Mouse (Mus musculus): ENCODE data around the gene Cd5. TPM values are rescaled to one million over a fixed set of nuclear protein-coding genes. Genes with fewer than 3 reads are reported as not detected.

Gene Cd5
- polyA plus RNA-seq, 1 experiment from 2014 or later = 0.24 TPM

- Histone ChIP-seq H3K9me3 (no peaks in the 10 kb centered on the region), H3K9ac (replicated peaks) (no peak overlapping the region), H3K4me2 (replicated peaks) (no peak overlapping the region), H3K4me3 (replicated peaks) (no peak overlapping the region), H3K27me3 (no peaks in the 10 kb centered on the region), H3K36me3 (no peaks in the 10 kb centered on the region; the same call in 1 of the 2 replicates), H3K27ac (no peak overlapping the region), H3K4me1 (replicated peaks) (peaks cover 58% of the 10 kb centered on the region)
- ATAC-seq = no peak
- 93% methylated on average over 4 of the region's 4 CpGs for WGBS
Observed at GRCm38 (mm10) chr19:10692361-10692760, 46.4 kb downstream of the Cd5 start.

DNA sequence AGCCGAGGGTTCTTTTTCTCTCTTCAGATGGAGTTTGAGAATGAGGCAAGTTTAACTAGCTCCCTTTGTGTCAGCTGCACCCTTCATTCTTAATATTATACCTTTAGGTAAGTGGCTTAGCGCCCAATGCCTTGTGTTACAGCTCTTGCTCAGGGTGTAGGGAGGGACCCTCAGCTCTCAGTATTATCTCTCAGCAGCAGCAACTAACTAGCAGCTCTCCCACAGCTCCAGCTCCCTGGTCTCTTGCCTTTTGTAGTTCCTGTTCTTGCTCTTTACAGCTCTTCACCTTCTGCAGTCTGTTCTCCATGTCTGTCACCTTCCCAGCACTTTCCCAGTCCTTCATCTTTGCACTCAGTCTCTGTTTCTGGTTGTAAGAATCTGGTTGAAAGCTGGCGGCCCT lies 47.1 kb downstream of the Cd5 start:
- peaks cover 54% of the 10 kb centered on the region for H3K4me1 ChIP-seq (replicated peaks)
- ATAC-seq = no peak
- H3K4me3 ChIP-seq (replicated peaks) = no peak overlapping the region
- no peaks in the 10 kb centered on the region; the same call in 1 of the 2 replicates for H3K36me3 ChIP-seq
- H3K27ac ChIP-seq = peak overlapping the region; percentile 12; the same call in 1 of the 2 replicates
- H3K9ac ChIP-seq (replicated peaks) = no peak overlapping the region
- WGBS = 78% methylated on average over 3 of the region's 3 CpGs
- H3K4me2 ChIP-seq (replicated peaks) = no peak overlapping the region
- H3K27me3 ChIP-seq = no peaks in the 10 kb centered on the region
- no peaks in the 10 kb centered on the region for H3K9me3 ChIP-seq

DNA sequence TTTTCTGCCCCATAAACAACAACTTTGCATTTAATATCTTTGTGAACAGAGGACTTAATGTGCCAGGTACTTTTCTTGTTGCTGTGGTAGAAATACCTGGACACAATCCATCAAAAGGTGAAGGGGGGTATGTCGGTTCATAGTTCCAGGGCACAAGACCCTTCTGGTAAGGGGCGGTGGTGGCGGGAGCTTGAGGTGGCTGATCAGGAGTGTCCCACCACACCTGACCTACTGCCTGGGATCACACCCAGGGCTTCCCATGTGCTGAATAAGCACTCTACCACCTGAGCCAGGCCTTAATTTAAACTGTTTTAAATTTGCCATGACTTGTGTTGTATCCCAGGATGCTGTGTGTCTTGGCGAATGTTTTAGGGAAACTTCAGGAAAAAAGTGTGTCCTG lies 47.7 kb downstream of the Cd5 start:
- no peaks in the 10 kb centered on the region for H3K9me3 ChIP-seq
- no peak overlapping the region for H3K4me3 ChIP-seq (replicated peaks)
- no peak overlapping the region for H3K27ac ChIP-seq
- H3K4me2 ChIP-seq (replicated peaks) = no peak overlapping the region
- 95% methylated on average over 4 of the region's 4 CpGs for WGBS
- no peak for ATAC-seq
- no peaks in the 10 kb centered on the region; the same call in 1 of the 2 replicates for H3K36me3 ChIP-seq
- no peak overlapping the region for H3K9ac ChIP-seq (replicated peaks)
- peaks cover 51% of the 10 kb centered on the region for H3K4me1 ChIP-seq (replicated peaks)
- no peaks in the 10 kb centered on the region for H3K27me3 ChIP-seq

- 88% methylated on average over 3 of the region's 3 CpGs for WGBS
- Histone ChIP-seq H3K36me3 (no peaks in the 10 kb centered on the region; the same call in 1 of the 2 replicates), H3K9me3 (no peaks in the 10 kb centered on the region), H3K9ac (replicated peaks) (peak overlapping the region; percentile 87; the same call in 1 of the 2 replicates), H3K4me2 (replicated peaks) (peak overlapping the region; percentile 80), H3K27ac (0 out of 2 replicates have a peak overlapping the region, but pooled peaks have one; percentile 96), H3K4me3 (replicated peaks) (peak overlapping the region; percentile 73), H3K4me1 (replicated peaks) (peaks cover 43% of the 10 kb centered on the region), H3K27me3 (no peaks in the 10 kb centered on the region)
- ATAC-seq = no peak
Observed at GRCm38 (mm10) chr19:10690336-10690735, 48.5 kb downstream of the Cd5 start.

- H3K9me3 ChIP-seq = no peaks in the 10 kb centered on the region
Observed at GRCm38 (mm10) chr19:10689470-10690166, 49.2 kb downstream of the Cd5 start.

DNA sequence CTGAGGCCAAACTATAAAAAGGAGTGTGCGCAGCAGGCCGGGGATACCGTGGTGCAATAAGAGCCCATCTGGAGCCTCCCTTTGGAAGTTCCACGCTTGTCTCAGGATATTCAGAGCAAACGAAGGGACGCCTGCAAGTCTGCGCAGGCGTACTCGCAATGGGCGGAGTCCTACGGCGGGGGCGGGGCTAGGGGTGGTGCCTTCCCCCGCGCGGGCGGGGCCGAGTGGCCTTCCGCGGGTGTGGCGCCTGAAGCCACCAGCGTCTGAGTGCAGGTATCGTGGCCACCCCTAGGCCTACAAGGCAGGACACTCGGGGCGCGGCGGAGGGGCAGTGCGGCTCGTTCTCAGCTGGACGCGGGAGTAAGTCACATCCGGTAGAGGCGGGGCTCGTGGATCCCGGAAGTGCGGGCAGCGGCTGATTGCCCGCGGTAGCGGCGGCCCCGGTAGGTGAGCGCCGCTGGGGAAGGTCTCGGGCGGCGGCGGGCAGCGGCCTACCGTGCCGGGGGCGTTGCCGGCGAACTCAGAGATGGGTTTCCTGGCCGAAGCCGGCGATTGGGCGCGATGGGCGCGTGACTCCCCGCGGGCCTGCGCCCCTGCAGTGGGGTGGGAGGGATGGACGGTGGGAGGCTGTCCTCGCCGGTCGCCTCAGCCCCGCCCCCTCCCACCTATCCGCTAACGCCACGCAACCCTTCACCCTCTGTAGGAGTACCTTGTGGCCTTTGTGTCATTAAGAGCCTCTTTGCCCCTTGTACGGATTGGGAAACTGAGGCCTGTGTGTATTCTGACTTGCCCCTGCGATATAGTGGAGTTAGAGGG lies 50.1 kb downstream of the Cd5 start, which contains the start of gene Vps37c:
Vps37c (plus strand) TSS at position 199 of the 816 bp plus-strand sequence.
- Histone ChIP-seq H3K36me3 (no peaks in the 10 kb centered on the region; the same call in 1 of the 2 replicates), H3K4me2 (replicated peaks) (peak within 1 kb of the TSS; percentile 80), H3K9me3 (no peaks in the 10 kb centered on the region), H3K4me1 (replicated peaks) (peaks cover 36% of the 10 kb centered on the region), H3K27ac (peak within 1 kb of the TSS; percentile 96), H3K9ac (replicated peaks) (peak within 1 kb of the TSS; percentile 87), H3K4me3 (replicated peaks) (peak within 1 kb of the TSS; percentile 73), H3K27me3 (no peaks in the 10 kb centered on the region)
- under 1% methylated on average over 52 of the region's 74 CpGs for WGBS
- peak; percentile 94 for ATAC-seq

More at GRCm38 (mm10) chr19:10689470-10690166, 49.2 kb downstream of the Cd5 start:
- Histone ChIP-seq H3K9ac (replicated peaks) (peak overlapping the region; percentile 87), H3K4me3 (replicated peaks) (peak overlapping the region; percentile 73), H3K4me2 (replicated peaks) (peak overlapping the region; percentile 80), H3K36me3 (no peaks in the 10 kb centered on the region; the same call in 1 of the 2 replicates), H3K27me3 (no peaks in the 10 kb centered on the region), H3K27ac (peak overlapping the region; percentile 96), H3K4me1 (replicated peaks) (peaks cover 38% of the 10 kb centered on the region)
- ATAC-seq = no peak
- WGBS = 55% methylated on average over 5 of the region's 5 CpGs

DNA sequence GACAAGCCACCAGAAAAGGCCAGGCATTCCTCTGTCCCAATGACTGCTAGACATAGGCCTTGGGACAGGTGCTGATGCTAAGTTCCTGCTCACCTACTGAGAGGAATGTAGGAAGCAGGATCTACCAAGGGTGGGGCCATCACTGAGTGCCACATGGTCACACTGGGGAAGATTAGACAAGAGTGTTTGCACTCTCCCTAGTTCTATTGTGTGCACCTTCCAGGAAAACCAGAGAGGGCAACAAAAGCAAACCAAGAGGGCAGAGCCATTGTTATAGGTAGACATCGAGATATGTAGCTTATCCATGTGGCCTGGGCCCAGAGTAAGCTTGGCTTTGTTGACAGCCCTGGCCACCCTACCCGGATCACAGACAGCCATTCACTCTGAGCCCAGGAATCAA lies 53.1 kb downstream of the Cd5 start:
- H3K4me2 ChIP-seq (replicated peaks) = no peak overlapping the region
- no peaks in the 10 kb centered on the region for H3K9me3 ChIP-seq
- H3K4me3 ChIP-seq (replicated peaks) = no peak overlapping the region
- no peaks in the 10 kb centered on the region for H3K27me3 ChIP-seq
- no peak for ATAC-seq
- peaks cover 24% of the 10 kb centered on the region for H3K4me1 ChIP-seq (replicated peaks)
- no peaks in the 10 kb centered on the region for H3K36me3 ChIP-seq
- no peak overlapping the region for H3K9ac ChIP-seq (replicated peaks)
- no peak overlapping the region for H3K27ac ChIP-seq
- 69% methylated on average over 2 of the region's 2 CpGs for WGBS

GRCm38 (mm10) chr19:10685081-10685480 lies 53.7 kb downstream of the Cd5 start:
- Histone ChIP-seq H3K4me2 (replicated peaks) (no peak overlapping the region), H3K4me3 (replicated peaks) (no peak overlapping the region), H3K4me1 (replicated peaks) (peaks cover 18% of the 10 kb centered on the region), H3K27me3 (no peaks in the 10 kb centered on the region), H3K27ac (no peak overlapping the region), H3K9me3 (no peaks in the 10 kb centered on the region), H3K36me3 (no peaks in the 10 kb centered on the region), H3K9ac (replicated peaks) (no peak overlapping the region)
- WGBS = 94% methylated on average over 9 of the region's 9 CpGs
- no peak for ATAC-seq

DNA sequence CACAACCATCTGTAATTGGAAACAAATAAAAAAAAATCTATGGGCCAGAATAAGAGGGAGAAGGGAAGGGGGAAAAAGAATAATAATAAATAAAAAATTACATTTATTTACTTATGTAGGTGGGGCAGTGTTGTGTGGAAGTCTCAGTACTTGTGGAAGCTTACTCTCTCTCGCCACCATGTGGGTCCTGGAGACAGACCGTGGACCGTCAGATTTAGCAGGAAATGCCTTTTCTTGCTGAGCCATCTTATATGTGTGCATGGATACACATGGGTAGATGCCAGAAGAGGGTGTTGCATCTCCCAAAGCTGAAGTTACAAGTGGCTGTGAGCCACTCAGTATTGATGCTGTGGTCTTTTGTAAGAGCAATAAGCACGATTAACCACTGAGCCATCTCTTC lies 57.2 kb downstream of the Cd5 start:
- H3K9me3 ChIP-seq = no peaks in the 10 kb centered on the region
- H3K27ac ChIP-seq = no peak overlapping the region
- H3K9ac ChIP-seq (replicated peaks) = no peak overlapping the region
- no peaks in the 10 kb centered on the region for H3K27me3 ChIP-seq
- H3K36me3 ChIP-seq = no peaks in the 10 kb centered on the region
- no peaks in the 10 kb centered on the region for H3K4me1 ChIP-seq (replicated peaks)
- H3K4me2 ChIP-seq (replicated peaks) = no peak overlapping the region
- ATAC-seq = no peak
- H3K4me3 ChIP-seq (replicated peaks) = no peak overlapping the region
- 68% methylated on average over 4 of the region's 4 CpGs for WGBS

DNA sequence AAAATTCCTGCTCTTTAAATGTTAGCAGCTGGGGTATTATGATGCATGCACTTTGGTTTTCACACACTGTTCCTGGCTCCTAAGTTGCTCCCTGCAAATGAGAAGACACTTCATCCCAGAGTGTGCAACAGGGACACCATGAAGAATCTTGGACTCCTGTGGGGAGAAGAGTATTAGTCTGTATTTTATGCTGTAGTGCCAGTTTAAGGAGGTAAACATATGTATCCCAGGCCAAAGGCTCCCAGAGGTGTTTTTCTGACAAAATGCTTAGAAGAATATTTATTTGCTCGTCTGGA lies 60.1 kb downstream of the Cd5 start:
- H3K4me3 ChIP-seq (replicated peaks) = no peak overlapping the region
- H3K27ac ChIP-seq = no peak overlapping the region
- no peaks in the 10 kb centered on the region for H3K36me3 ChIP-seq
- no peaks in the 10 kb centered on the region for H3K9me3 ChIP-seq
- H3K9ac ChIP-seq (replicated peaks) = no peak overlapping the region
- no peaks in the 10 kb centered on the region for H3K27me3 ChIP-seq
- H3K4me2 ChIP-seq (replicated peaks) = no peak overlapping the region
- 0 out of 2 replicates have a peak, but pooled peaks have one; percentile 51 for ATAC-seq
- H3K4me1 ChIP-seq (replicated peaks) = no peaks in the 10 kb centered on the region
- 77% methylated on average over 1 of the region's 1 CpGs for WGBS

DNA sequence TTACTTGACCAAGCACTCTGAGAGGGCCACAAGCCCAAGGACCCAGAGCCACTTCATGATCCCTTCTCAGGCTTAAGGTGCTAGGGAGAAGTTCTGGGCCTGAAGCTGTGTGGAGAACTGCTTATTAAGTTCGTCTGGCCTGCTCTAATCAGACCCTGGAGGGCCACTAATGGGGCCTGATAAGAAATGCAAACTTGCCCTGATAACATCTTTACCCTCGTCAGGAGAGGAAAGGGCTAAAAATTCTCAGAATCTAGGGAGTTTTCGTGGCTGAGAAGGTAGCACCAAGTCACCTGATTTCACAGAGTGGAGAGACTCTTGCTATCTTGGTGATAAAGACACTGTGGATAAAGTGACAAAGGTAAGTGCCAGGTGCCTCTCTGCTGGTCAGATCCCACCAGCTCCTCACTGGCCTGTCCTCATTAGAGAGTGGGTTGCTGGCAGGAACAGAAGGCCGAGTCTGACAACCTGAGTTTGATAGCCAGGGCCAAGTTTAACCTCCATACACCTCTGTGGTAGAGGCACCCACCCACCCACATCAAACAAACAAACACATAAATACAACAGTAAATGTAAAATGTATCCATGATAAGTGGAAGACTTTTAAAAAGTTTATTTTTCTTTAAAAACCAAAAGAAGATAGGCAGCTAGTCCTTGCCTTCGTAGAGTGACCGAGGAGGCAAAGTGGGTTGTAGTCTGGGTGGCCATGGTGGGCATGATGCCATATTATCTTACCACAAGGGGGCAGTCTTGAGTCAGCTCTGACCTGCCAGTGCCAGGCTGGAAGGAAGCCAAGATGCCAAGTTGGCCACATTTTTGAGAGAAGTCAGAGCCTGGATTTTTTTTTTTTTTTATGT lies 60.7 kb downstream of the Cd5 start, which contains the start of gene Pga5:
Pga5 (minus strand) TSS at position 157 of the 857 bp plus-strand sequence.
- 47% methylated on average over 6 of the region's 6 CpGs for WGBS
- peak; percentile 73 for ATAC-seq
- H3K27ac ChIP-seq = no peak within 1 kb of the TSS

More for the DNA sequence above, 60.7 kb downstream of the Cd5 start, which contains the start of gene Pga5:
- Histone ChIP-seq H3K4me1 (replicated peaks) (no peaks in the 10 kb centered on the region), H3K9me3 (no peaks in the 10 kb centered on the region), H3K4me3 (replicated peaks) (no peak within 1 kb of the TSS), H3K4me2 (replicated peaks) (no peak within 1 kb of the TSS), H3K36me3 (no peaks in the 10 kb centered on the region), H3K9ac (replicated peaks) (no peak within 1 kb of the TSS), H3K27me3 (no peaks in the 10 kb centered on the region)
